In the genomic region with DNA sequence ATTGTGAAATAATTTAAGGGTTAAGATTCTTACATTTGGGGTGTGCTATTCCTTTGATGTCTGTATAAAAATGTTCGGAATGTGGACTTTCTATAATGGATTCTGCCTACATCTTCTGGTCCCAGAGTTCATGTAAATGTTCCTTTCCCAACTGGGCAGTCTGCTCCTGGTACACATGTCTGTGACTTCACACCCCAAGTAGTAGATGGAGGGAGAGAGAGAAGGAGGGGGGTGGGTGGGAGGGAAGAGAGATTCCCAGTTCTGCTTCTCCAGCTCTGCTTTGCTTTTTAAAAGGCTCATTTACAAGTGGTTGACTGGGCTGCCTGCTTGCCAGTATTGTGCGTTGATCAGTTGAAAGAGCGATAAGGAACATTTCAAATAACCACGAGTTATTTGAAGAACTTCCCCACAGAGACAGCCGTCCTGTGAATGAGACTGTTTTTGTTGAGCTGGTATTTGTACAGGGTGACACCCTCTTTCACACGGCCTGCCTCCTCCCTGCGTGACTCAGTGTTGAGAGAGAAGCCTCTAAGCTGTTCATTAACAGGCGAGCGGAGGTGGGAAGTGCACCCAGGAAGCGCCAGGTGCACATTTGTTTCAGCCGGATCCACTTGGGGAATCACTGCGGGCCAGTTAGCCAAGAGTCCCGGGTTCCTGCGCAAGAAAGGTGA, we compare ENCODE assay signal across 8 mouse cellular contexts. TPM values are rescaled to one million over a fixed set of nuclear protein-coding genes. Genes with fewer than 3 reads are reported as not detected.
A peak's percentile ranks its signal among the peaks of the same experiment; 100 is the strongest.
DNase-seq lines count a peak whose midpoint lies in the region; ATAC-seq and TF ChIP-seq lines count a peak whose summit lies in the region.

TSS of gene Scel (plus strand) at position 541 of the 671 bp plus-strand sequence.

- no peak for TF ChIP-seq CTCF in kidney, adult 2 months (conservative IDR thresholded peaks at IDR 0.05; ENCODE audit: insufficient read depth, insufficient read length, low read depth, low read length)

- no peaks in the 10 kb centered on the region for H3K9me3 ChIP-seq in forebrain, embryonic 10.5 days

- intact Hi-C loops in left cerebral cortex, postnatal 14 days (cut with DNase I) = no loop called here
- intact Hi-C loops in left cerebral cortex, postnatal 10 days (cut with DNase I) = no loop called here

- H3K4me1 ChIP-seq in forebrain, embryonic 10.5 days = peaks cover 15% of the 10 kb centered on the region
- H3K4me1 ChIP-seq in kidney, adult 2 months (ENCODE audit: control insufficient read depth, insufficient read depth, low read length) = peaks cover 3% of the 10 kb centered on the region; the same call in 1 of the 2 replicates

- no peaks in the 10 kb centered on the region for H3K27me3 ChIP-seq in forebrain, embryonic 10.5 days (ENCODE audit: poor library complexity, severe bottlenecking)
- no peaks in the 10 kb centered on the region for H3K27me3 ChIP-seq in kidney, adult 2 months (replicated peaks; ENCODE audit: control insufficient read depth, insufficient read depth, low read length)

- H3K4me3 ChIP-seq in forebrain, embryonic 10.5 days = peak within 1 kb of the TSS; percentile 16; the same call in 1 of the 2 replicates
- H3K4me3 ChIP-seq in kidney, adult 2 months (ENCODE audit: insufficient read depth, low read depth, low read length) = 0 out of 2 replicates have a peak within 1 kb of the TSS, but pooled peaks have one; percentile 1

- TF ChIP-seq POLR2A in kidney, adult 2 months (IDR thresholded peaks at IDR 0.05; ENCODE audit: low read depth, low read length) = no peak

- no peak for ATAC-seq in CD4-positive, CD25-positive, alpha-beta regulatory T cell, adult 4 months

- peak; percentile 15 to 24 for DNase-seq in left cerebral cortex, postnatal 14 days (ENCODE audit: low spot score in 2 of 2)
- DNase-seq in left cerebral cortex, postnatal 10 days (ENCODE audit: extremely low spot score in 1 of 2, low spot score in 2 of 2) = no peak
- DNase-seq in forebrain, embryonic 10.5 days (ENCODE audit: extremely low spot score, low spot score) = no peak
- peak; percentile 77 for DNase-seq in kidney, adult 2 months
- peak; percentile 24 to 40 for DNase-seq in lung, postnatal 4 days
- DNase-seq in testis, postnatal 14 days (ENCODE audit: low spot score) = no peak
- no peak for DNase-seq in T-cell, adult 2 months (ENCODE audit: low spot score)

- H3K36me3 ChIP-seq in forebrain, embryonic 10.5 days (replicated peaks) = no peaks in the 10 kb centered on the region
- H3K36me3 ChIP-seq in kidney, adult 2 months (ENCODE audit: control insufficient read depth, insufficient read depth, low read length) = no peaks in the 10 kb centered on the region

- 20% methylated on average over 14 of the region's 14 CpGs for WGBS in forebrain, embryonic 10.5 days
- 11% methylated on average over 14 of the region's 14 CpGs for WGBS in kidney, adult 2 months

- no peak within 1 kb of the TSS for H3K27ac ChIP-seq in forebrain, embryonic 10.5 days
- peak within 1 kb of the TSS; percentile 27; the same call in 1 of the 2 replicates for H3K27ac ChIP-seq in kidney, adult 2 months (ENCODE audit: insufficient read depth, low read depth, low read length)

RNA-seq across cellular contexts. Expression of gene Scel, which starts in this region (rescaled TPM):
- 1 to 10 TPM; 1.6 to 2.7 TPM for total RNA-seq in left cerebral cortex, postnatal 14 days (2021)
- 1 to 10 TPM in 1 of 2 experiments, under 1 TPM in 1; 0.73 to 2.0 TPM for total RNA-seq in left cerebral cortex, postnatal 10 days (2021)
- 0.09 and 0.20 TPM in 2 replicates for polyA plus RNA-seq in forebrain, embryonic 10.5 days (2016; fragmentation: Nextera tagmentation; extraction: Ambion mirVana)
- 1.8 and 2.7 TPM in 2 replicates for polyA plus RNA-seq in kidney, adult 2 months (2012; rRNA removed)
- under 1 TPM in 1 of 2 experiments, not detected in 1; 0.31 TPM for polyA plus RNA-seq in CD4-positive, CD25-positive, alpha-beta regulatory T cell, adult 4 months (2017; shearing (Covaris generic))

Comparison
In these comparisons a context has a peak if more than half of its experiments do, and no peak if none do; other contexts are left out.
1. DNase-seq: peak in left cerebral cortex, postnatal 14 days (2 of 2), kidney, adult 2 months (single experiment) and lung, postnatal 4 days (2 of 2); none in left cerebral cortex, postnatal 10 days (0 of 2), forebrain, embryonic 10.5 days (single experiment), testis, postnatal 14 days (single experiment) and T-cell, adult 2 months (single experiment).